Mouse (Mus musculus): ENCODE data around the gene Adamtsl1. TPM values are rescaled to one million over a fixed set of nuclear protein-coding genes. Genes with fewer than 3 reads are reported as not detected.

Adamtsl1 gene
- total RNA-seq, 1 experiment: 6.3 TPM

DNA sequence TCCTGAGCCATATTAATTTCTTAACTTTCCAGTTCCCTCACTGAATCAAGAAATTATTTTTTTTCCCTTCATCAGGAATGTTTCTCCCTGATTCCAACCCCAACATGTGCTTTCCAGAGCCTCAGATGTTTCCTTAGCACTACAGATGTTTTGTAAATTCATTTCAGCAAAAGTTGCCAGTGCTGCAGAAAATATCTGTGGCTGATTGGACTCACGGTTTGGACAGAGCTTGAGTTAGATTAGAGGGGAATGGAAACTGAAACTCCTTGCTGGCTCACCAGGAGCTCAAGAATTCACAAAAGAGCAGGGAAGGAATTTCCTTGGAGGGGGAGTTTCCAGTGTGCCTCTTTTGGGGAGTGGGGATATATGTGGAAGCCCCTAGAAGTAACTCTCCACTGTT, 560.9 kb downstream of the Adamtsl1 start:
- H3K4me1 ChIP-seq (ENCODE audit: control insufficient read depth in 2 of 2, insufficient read depth in 2 of 2, low read length in 2 of 2, poor library complexity in 1 of 2): no peaks in the 10 kb centered on the region
- in situ Hi-C loops (cut with MboI; ENCODE audit: low sequenced_read_pairs in 2 of 2, unreplicated experiment in 2 of 2): no loop called here
- TF ChIP-seq HCFC1 (IDR thresholded peaks at IDR 0.05; ENCODE audit: borderline replicate concordance, insufficient read depth, low read length) (no peak), CHD2 (IDR thresholded peaks at IDR 0.05; ENCODE audit: low read depth, low read length) (no peak), ZNF384 (IDR thresholded peaks at IDR 0.05; ENCODE audit: low read depth, low read length) (no peak), MAFK (IDR thresholded peaks at IDR 0.05; ENCODE audit: insufficient read depth, low read depth, low read length) (no peak), ZC3H11A (IDR thresholded peaks at IDR 0.05; ENCODE audit: borderline replicate concordance, low read depth, low read length) (no peak)
- no peaks in the 10 kb centered on the region for H3K9me3 ChIP-seq (ENCODE audit: control insufficient read depth, insufficient read depth, low read depth, low read length)
- no peak for DNase-seq (ENCODE audit: low read depth, low spot score)
- H3K36me3 ChIP-seq (ENCODE audit: control insufficient read depth, insufficient read depth, low read length, poor library complexity, severe bottlenecking): no peaks in the 10 kb centered on the region
- no peak overlapping the region for H3K4me3 ChIP-seq (ENCODE audit: insufficient read depth in 1 of 2, low read depth in 1 of 2, low read length in 2 of 2, poor library complexity in 1 of 2, severe bottlenecking in 1 of 2)
- H3K27ac ChIP-seq (ENCODE audit: insufficient read depth, low read depth, low read length, poor library complexity, severe bottlenecking): no peak overlapping the region
- no peak overlapping the region for H3K9ac ChIP-seq (ENCODE audit: insufficient read depth, low read depth, low read length, poor library complexity, severe bottlenecking)

DNA sequence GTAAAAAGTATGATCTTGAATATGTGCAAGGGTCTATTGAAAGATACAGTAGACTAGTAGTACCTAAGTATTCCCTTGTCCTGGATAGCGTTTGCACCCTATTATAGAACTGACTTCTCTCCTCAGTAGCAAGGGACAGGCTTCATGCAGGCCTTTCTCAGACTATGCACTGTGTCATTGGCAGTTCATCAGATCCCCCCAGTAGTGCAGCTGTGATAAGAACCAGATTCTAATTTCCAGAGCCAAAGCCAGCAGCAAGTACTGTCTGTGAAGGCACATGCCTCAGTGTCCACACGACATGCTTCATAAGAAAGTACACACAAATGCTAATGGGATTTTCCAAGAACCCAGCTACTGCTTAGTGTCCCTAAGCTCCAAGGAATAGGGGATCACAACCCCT, 563.4 kb downstream of the Adamtsl1 start:
- in situ Hi-C loops (cut with MboI; ENCODE audit: low sequenced_read_pairs in 2 of 2, unreplicated experiment in 2 of 2): no loop called here
- no peak for DNase-seq (ENCODE audit: low read depth, low spot score)

DNA sequence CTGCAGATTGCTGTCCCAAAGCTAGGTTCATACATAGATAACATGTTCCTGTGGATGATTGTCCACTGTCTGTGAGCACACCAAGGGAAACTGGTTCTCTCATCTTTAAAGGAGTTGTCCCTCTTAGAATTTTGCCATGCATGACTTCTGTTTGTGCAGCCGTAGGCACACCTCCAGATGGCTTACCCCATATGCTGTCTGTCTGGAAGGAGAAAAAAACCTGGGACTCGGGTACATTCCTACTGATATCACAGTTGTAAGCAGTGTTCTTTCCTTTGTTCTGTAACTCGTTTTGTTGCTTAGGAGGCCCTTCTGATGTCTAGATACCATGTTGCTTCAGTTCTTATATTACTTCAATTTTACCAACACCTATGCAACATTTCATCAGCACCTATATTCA, 563.9 kb downstream of the Adamtsl1 start:
- in situ Hi-C loops (cut with MboI; ENCODE audit: low sequenced_read_pairs in 2 of 2, unreplicated experiment in 2 of 2): no loop called here
- Histone ChIP-seq H3K9me3 (ENCODE audit: control insufficient read depth, insufficient read depth, low read depth, low read length) (no peaks in the 10 kb centered on the region), H3K9ac (ENCODE audit: insufficient read depth, low read depth, low read length, poor library complexity, severe bottlenecking) (no peak overlapping the region), H3K36me3 (ENCODE audit: control insufficient read depth, insufficient read depth, low read length, poor library complexity, severe bottlenecking) (no peaks in the 10 kb centered on the region), H3K27ac (ENCODE audit: insufficient read depth, low read depth, low read length, poor library complexity, severe bottlenecking) (no peak overlapping the region), H3K4me3 (ENCODE audit: insufficient read depth in 1 of 2, low read depth in 1 of 2, low read length in 2 of 2, poor library complexity in 1 of 2, severe bottlenecking in 1 of 2) (no peak overlapping the region), H3K4me1 (ENCODE audit: control insufficient read depth in 2 of 2, insufficient read depth in 2 of 2, low read length in 2 of 2, poor library complexity in 1 of 2) (no peaks in the 10 kb centered on the region)
- no peak for TF ChIP-seq CHD2 (IDR thresholded peaks at IDR 0.05; ENCODE audit: low read depth, low read length)
- TF ChIP-seq ZC3H11A (IDR thresholded peaks at IDR 0.05; ENCODE audit: borderline replicate concordance, low read depth, low read length): no peak
- TF ChIP-seq HCFC1 (IDR thresholded peaks at IDR 0.05; ENCODE audit: borderline replicate concordance, insufficient read depth, low read length): no peak
- no peak for TF ChIP-seq ZNF384 (IDR thresholded peaks at IDR 0.05; ENCODE audit: low read depth, low read length)
- TF ChIP-seq MAFK (IDR thresholded peaks at IDR 0.05; ENCODE audit: insufficient read depth, low read depth, low read length): no peak
- no peak for DNase-seq (ENCODE audit: low read depth, low spot score)

More for the DNA sequence above, 563.4 kb downstream of the Adamtsl1 start:
- Histone ChIP-seq H3K4me1 (ENCODE audit: control insufficient read depth in 2 of 2, insufficient read depth in 2 of 2, low read length in 2 of 2, poor library complexity in 1 of 2) (no peaks in the 10 kb centered on the region), H3K4me3 (ENCODE audit: insufficient read depth in 1 of 2, low read depth in 1 of 2, low read length in 2 of 2, poor library complexity in 1 of 2, severe bottlenecking in 1 of 2) (no peak overlapping the region), H3K9ac (ENCODE audit: insufficient read depth, low read depth, low read length, poor library complexity, severe bottlenecking) (no peak overlapping the region), H3K9me3 (ENCODE audit: control insufficient read depth, insufficient read depth, low read depth, low read length) (no peaks in the 10 kb centered on the region), H3K27ac (ENCODE audit: insufficient read depth, low read depth, low read length, poor library complexity, severe bottlenecking) (no peak overlapping the region), H3K36me3 (ENCODE audit: control insufficient read depth, insufficient read depth, low read length, poor library complexity, severe bottlenecking) (no peaks in the 10 kb centered on the region)
- TF ChIP-seq MAFK (IDR thresholded peaks at IDR 0.05; ENCODE audit: insufficient read depth, low read depth, low read length): no peak
- no peak for TF ChIP-seq ZNF384 (IDR thresholded peaks at IDR 0.05; ENCODE audit: low read depth, low read length)
- no peak for TF ChIP-seq ZC3H11A (IDR thresholded peaks at IDR 0.05; ENCODE audit: borderline replicate concordance, low read depth, low read length)
- TF ChIP-seq CHD2 (IDR thresholded peaks at IDR 0.05; ENCODE audit: low read depth, low read length): no peak
- no peak for TF ChIP-seq HCFC1 (IDR thresholded peaks at IDR 0.05; ENCODE audit: borderline replicate concordance, insufficient read depth, low read length)

DNA sequence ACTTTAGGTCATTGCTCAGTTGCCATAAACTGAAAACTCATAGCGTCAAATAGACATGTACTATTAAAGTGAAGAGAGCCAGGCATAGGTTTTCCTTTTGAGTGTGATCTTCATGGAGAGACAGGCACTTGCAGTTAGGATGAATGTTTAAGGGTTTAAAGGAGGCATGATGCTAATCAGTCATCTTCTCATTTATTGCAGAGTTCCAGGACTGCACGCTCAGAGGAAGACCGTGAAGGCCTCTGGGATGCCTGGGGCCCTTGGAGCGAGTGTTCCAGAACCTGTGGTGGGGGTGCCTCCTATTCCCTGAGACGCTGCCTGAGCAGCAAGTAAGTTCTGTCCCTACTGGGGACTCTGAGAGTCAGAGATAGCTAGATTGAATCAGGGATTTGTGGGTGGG, 573.5 kb downstream of the Adamtsl1 start:
- no peak for DNase-seq (ENCODE audit: low read depth, low spot score)
- TF ChIP-seq MAFK (IDR thresholded peaks at IDR 0.05; ENCODE audit: insufficient read depth, low read depth, low read length) (no peak), HCFC1 (IDR thresholded peaks at IDR 0.05; ENCODE audit: borderline replicate concordance, insufficient read depth, low read length) (no peak), ZNF384 (IDR thresholded peaks at IDR 0.05; ENCODE audit: low read depth, low read length) (no peak), ZC3H11A (IDR thresholded peaks at IDR 0.05; ENCODE audit: borderline replicate concordance, low read depth, low read length) (no peak), CHD2 (IDR thresholded peaks at IDR 0.05; ENCODE audit: low read depth, low read length) (no peak)
- Histone ChIP-seq H3K4me3 (ENCODE audit: insufficient read depth in 1 of 2, low read depth in 1 of 2, low read length in 2 of 2, poor library complexity in 1 of 2, severe bottlenecking in 1 of 2) (no peak overlapping the region), H3K27ac (ENCODE audit: insufficient read depth, low read depth, low read length, poor library complexity, severe bottlenecking) (no peak overlapping the region), H3K9me3 (ENCODE audit: control insufficient read depth, insufficient read depth, low read depth, low read length) (no peaks in the 10 kb centered on the region), H3K36me3 (ENCODE audit: control insufficient read depth, insufficient read depth, low read length, poor library complexity, severe bottlenecking) (no peaks in the 10 kb centered on the region), H3K9ac (ENCODE audit: insufficient read depth, low read depth, low read length, poor library complexity, severe bottlenecking) (no peak overlapping the region), H3K4me1 (ENCODE audit: control insufficient read depth in 2 of 2, insufficient read depth in 2 of 2, low read length in 2 of 2, poor library complexity in 1 of 2) (no peaks in the 10 kb centered on the region)
- in situ Hi-C loops (cut with MboI; ENCODE audit: low sequenced_read_pairs in 2 of 2, unreplicated experiment in 2 of 2): no loop called here

DNA sequence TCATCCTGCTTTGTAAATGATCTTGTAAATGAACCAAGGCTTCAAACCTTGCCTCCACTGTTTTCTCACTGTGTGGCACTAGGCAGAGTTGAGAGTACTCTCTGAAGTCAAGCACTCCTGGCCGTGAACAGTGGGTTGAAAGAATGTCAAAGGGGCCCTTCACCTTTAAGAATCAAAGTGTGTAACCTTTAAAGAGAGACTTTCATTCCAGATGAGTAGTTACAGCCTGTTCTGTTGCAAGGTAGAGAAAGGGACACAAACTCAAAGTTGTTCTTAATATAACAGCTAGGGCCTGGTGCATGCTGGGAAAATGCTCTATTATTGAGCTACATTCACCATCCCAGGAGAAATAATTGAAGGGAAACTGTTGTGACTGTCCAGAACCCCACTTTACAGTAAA, 589.2 kb downstream of the Adamtsl1 start:
- H3K4me3 ChIP-seq (ENCODE audit: insufficient read depth in 1 of 2, low read depth in 1 of 2, low read length in 2 of 2, poor library complexity in 1 of 2, severe bottlenecking in 1 of 2): no peak overlapping the region
- no peaks in the 10 kb centered on the region for H3K4me1 ChIP-seq (ENCODE audit: control insufficient read depth in 2 of 2, insufficient read depth in 2 of 2, low read length in 2 of 2, poor library complexity in 1 of 2)
- in situ Hi-C loops (cut with MboI; ENCODE audit: low sequenced_read_pairs in 2 of 2, unreplicated experiment in 2 of 2): no loop called here
- DNase-seq (ENCODE audit: low read depth, low spot score): no peak
- H3K27ac ChIP-seq (ENCODE audit: insufficient read depth, low read depth, low read length, poor library complexity, severe bottlenecking): no peak overlapping the region
- H3K9ac ChIP-seq (ENCODE audit: insufficient read depth, low read depth, low read length, poor library complexity, severe bottlenecking): no peak overlapping the region
- no peaks in the 10 kb centered on the region for H3K36me3 ChIP-seq (ENCODE audit: control insufficient read depth, insufficient read depth, low read length, poor library complexity, severe bottlenecking)
- no peaks in the 10 kb centered on the region for H3K9me3 ChIP-seq (ENCODE audit: control insufficient read depth, insufficient read depth, low read depth, low read length)
- TF ChIP-seq ZC3H11A (IDR thresholded peaks at IDR 0.05; ENCODE audit: borderline replicate concordance, low read depth, low read length) (no peak), ZNF384 (IDR thresholded peaks at IDR 0.05; ENCODE audit: low read depth, low read length) (no peak), CHD2 (IDR thresholded peaks at IDR 0.05; ENCODE audit: low read depth, low read length) (no peak), MAFK (IDR thresholded peaks at IDR 0.05; ENCODE audit: insufficient read depth, low read depth, low read length) (no peak), HCFC1 (IDR thresholded peaks at IDR 0.05; ENCODE audit: borderline replicate concordance, insufficient read depth, low read length) (no peak)

Data from ES-E14 (cell line).